Mouse (Mus musculus): ENCODE data around the gene Scfd2.
A peak's percentile ranks its signal among the peaks of the same experiment; 100 is the strongest.

Gene Scfd2

GRCm38 (mm10) chr5:74277216-74277615 is 254.3 kb downstream of the Scfd2 start:
- no peak for DNase-seq (ENCODE audit: low spot score)

- DNase-seq (ENCODE audit: low spot score): no peak
These were observed 258.2 kb downstream of the Scfd2 start for GRCm38 (mm10) chr5:74273313-74273712.

- no peak for DNase-seq (ENCODE audit: low spot score)
These were observed 263.7 kb downstream of the Scfd2 start for GRCm38 (mm10) chr5:74267736-74268369.

DNA sequence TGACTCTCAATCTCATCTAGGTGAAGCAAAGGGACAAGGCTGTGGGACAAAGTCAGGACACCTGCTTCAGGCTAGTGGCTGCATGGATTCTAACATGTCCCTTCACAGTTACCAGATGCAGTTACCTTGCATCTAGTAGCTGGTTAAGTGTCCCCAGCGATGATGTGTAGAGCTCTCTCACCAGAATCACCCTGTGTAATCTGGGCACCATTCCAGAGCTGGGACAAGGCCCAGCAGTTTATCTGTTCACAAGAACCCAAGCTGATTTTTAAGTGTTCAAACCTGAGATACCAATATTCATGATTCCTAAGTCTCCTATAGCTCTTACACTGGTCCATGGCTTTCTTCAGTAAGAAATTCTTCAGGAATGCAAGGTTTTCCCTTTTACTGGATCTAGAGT is 264.4 kb downstream of the Scfd2 start:
- no peak for DNase-seq (ENCODE audit: low spot score)

DNA sequence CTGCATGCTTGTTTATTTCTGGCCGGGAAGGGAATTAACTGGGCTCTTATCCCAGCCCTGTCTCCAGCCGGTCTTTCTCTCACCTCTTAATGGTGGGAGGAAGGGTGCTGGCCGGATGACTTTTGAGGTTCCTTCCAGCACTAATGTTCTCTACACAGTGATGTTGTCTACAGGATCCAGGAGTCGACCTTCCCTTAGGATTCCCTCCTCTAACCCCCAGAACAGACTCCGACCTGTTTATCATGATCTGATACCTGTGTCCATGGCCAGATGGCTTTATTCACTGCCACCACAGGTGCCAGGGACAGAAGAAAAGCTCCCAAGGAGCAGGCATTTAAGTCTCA is 265.1 kb downstream of the Scfd2 start:
- DNase-seq (ENCODE audit: low spot score): no peak

DNA sequence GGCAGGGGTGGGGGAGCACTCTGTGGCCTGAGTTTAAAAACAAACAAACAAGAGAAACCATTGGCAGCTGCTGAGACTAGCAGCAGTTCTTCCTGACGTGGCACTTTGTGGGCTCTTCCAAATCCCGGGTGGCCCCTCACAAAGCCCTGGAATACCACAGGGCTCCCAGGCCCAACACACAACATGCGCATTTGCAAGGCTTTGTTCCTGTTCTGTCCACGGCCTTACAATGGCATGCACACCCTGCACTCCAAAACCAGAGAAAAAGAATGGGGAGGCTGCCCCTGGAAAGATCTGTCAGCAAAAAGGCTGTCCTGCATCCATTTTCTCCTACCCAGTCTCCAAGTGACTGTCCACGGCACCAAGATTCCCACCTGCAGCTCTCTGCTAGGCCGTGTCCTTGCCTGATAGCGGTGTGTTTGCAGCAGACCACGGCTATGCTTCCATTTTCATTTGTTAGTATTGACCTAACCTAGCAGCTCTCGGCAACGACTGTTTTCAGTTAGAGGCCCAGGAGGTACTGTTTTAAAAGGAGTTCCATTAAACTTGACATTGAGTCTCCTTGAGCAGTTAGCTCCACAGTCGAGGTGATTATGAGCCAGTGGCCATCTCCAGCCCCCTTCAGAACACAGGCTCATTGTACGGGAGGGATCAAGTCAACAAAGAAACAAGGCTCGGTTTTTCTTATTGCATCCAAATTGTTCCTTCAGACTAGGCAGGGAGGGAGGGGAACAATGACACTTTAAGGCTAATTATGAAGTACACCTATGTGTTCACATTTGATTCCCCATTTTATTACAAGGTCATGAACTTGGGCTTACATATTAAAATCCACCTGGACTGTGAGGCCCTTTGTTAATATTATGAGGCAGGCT is 265.7 kb downstream of the Scfd2 start:
- DNase-seq (ENCODE audit: low spot score): no peak

DNA sequence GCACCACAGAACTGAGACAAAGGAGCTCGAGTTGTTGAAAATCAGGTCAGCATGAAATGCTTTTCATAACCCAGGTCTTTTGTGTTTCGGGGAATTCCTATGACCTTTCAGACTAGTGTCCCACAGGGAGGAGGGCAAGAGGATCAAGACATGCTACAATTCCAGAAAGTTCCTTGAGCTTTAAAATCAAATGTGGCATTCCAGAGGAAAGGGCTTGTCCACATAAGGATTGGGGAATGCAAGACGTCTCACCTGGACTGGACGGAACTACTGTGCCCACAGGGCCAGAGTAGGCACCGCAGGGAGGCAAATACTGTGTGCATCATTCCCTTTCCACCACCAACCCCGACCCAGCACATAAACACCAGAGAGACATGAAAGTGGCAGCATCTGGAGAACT is 266.4 kb downstream of the Scfd2 start:
- no peak for DNase-seq (ENCODE audit: low spot score)

GRCm38 (mm10) chr5:74264541-74264940 is 267.0 kb downstream of the Scfd2 start:
- no peak for DNase-seq (ENCODE audit: low spot score)

- no peak for DNase-seq (ENCODE audit: low spot score)
These were observed 270.5 kb downstream of the Scfd2 start for GRCm38 (mm10) chr5:74261016-74261415.

DNA sequence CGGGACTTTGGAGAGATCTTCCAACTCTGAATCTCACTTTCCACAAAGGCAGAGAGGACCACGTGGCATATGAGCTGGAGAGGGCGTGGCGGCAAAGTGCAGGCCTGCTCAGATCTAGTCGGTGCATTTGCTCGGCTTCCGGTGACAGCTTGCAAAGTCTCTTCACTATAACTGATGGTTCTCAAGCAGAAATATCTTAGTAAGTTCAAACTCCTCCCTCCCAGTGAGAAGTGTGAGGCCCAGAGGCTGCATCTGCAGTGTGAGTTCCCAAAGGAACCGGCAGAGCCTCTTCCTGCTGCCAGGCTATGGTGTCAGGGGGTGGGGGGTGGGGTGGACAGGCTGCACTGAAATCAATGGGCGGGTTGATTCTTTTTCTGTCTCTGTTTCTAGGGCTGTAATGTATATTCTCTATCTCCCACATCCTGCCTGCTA is 271.2 kb downstream of the Scfd2 start:
- no peak for DNase-seq (ENCODE audit: low spot score)

DNA sequence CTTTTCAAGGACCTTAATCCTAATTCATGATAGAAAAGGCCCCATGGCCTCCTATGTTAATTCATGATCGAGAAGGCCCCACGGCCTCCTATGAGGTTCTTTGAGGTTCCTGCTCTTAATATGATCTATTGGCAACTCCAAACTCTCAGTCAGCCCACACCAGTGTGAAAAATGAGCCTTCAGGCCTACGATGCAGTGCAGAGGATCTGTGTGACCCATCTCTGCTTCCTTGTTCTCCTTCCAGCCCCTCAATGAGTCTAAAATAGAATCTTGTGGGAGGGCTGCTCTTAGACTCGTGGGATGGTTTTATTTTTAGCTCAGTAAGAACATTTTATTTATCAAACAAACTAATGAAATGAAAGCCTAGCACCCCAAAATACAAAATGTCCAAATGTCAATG is 274.9 kb downstream of the Scfd2 start:
- DNase-seq (ENCODE audit: low spot score): no peak

DNA sequence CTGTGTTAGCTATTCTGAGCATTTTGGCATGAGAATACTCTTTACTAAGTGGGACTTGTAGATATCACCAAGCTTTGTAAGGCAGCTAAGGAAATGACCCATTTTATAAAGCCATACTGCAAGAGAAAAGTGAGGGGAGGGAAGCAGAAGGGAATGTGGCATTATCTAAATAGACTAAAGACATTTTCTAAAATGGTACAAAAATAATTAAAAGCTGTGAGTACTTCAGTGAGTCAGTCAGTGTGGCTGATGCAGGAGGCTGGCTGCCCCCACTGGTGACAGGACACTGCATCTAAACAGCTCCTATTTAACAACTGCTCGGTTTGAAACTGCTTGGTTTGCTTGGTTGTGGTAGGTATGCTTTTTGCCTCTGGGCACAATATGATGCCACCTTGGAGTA is 276.6 kb downstream of the Scfd2 start:
- no peak for DNase-seq (ENCODE audit: low spot score)

- DNase-seq (ENCODE audit: low spot score): no peak
These were observed 277.7 kb downstream of the Scfd2 start for GRCm38 (mm10) chr5:74253724-74254328.

DNA sequence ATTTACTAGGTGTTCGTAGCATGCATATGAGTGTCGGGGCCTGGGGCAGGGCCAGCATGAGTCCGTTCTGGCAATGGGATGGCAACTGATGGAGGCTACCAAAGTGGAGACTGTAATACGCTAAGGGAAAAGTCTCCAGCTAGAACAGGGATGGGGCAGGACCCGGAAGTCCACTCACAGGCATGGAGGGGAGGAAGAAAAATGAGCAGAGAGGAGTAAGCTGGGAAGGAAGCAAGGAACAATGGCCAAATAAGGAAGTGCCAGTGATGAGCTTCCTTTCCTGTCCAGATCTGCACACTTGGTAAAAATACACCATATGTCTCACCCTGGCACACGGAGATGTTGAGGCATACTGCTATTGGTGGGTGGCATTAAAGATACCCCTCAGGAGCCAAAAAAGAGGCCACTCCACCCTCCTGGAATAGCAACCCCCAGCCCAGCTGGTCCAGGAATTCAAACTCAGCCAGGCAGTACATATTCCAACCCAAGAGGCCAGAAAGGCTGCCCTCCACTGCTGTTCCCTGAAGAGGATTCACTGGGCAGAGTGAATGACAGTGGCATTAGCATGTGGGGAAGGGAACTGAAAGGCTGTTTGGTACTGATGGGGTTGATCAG is 278.8 kb downstream of the Scfd2 start:
- no peak for DNase-seq (ENCODE audit: low spot score)

DNA sequence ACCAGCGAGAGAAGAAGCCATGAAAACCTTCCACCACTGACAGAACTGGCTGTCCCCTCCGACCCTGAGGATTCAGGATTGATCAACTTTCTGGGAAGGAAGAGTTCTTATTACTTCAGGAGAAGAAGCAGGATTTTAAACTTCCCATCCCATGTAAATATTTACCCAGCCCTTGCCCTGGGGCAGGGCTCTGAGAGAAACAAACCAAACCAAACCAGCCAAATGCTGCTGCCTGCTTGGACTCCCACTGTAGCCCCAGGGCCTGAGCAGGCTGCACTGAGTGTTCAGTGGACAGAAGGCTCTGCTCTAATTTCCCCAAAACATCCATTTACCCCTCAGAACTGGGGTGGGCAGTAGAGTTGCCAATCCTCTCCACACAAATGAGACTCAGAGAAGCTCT is 280.6 kb downstream of the Scfd2 start:
- DNase-seq (ENCODE audit: low spot score): no peak

DNA sequence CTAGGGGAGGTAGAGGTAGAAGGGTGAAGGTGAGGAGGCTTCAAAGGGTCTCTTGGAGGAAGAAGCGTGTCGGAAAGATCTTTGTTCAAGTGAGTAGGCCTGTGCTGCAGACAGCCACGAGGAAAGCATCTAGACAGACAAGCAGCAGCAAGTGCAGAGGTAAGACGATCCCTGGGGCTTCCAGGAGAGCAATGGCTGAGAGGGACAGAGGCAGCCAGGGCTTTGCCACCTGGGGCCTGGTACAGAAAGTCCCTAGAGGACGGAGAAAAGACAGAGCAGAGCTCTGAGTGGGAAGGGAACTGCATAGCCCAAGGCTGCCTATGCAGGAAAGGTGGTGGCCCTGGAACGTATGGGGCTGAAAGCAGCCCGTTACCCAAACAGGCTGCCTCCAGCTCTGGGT is 281.3 kb downstream of the Scfd2 start:
- no peak for DNase-seq (ENCODE audit: low spot score)

DNA sequence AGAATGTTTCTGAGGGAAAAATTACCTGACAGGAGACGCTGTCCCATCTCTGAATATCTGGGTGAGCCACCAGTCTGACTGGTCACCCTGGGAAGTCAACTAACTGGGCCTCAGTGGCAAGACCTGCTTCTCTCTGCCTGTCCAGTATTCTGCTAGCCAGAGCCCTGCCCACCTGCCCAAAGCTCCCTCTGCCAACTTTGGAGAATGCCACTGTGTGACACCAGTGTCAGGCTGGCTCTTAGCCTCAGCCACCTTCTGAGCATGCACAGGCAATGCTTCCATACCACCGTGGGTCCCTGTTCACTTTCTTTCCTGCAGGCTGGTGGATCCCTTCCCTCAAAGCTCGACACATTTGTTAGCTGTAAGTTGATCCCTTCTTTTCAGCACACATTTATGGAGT is 281.8 kb downstream of the Scfd2 start:
- DNase-seq (ENCODE audit: low spot score): no peak

- DNase-seq (ENCODE audit: low spot score): no peak
These were observed 284.6 kb downstream of the Scfd2 start for GRCm38 (mm10) chr5:74246971-74247370.

DNA sequence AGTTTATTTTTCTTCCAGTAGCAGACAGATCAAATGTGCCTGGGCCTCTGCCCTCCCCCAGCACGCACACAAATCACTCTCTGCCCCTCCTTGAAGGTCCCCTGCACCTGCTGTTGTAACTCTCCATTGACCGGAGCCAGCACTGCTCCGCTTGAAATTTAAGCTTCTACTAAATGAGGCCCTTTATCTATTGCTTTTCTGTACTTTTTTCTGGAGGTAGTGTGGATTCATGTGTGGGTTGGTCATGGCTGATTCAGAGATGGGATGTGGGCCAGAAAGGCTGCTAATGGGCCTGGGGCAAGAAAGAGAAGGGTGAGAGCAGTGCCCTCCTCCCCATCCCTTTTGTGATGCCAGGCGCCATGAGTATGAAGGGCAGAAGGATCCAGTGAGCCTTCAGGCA is 285.1 kb downstream of the Scfd2 start:
- no peak for DNase-seq (ENCODE audit: low spot score)

DNA sequence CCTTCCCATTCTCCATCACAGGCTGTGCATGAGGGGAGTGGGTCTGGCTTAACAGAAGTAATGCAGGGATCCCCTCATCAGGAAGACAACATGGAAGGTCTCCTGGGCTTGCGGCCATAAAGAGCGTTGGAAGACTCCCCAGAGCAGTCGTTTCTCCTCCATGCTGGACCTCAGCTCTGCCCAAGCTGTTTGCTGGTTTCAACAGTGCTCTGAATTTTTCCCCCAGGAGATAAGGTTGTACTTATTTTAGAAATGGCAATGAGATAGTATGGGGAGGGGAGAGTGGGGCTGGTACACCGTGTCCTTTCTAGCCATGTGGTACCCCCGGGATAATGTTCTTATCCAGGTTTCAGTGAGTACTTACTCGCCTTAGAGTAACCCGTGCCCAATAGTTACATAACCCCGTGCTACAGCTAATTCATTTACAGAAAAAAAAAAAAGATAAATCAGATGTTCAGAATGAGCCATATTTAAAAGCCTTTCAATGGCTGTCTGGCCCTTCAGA is 285.9 kb downstream of the Scfd2 start:
- DNase-seq (ENCODE audit: low spot score): peak; percentile 12

GRCm38 (mm10) chr5:74244406-74245019 is 287.0 kb downstream of the Scfd2 start:
- no peak for DNase-seq (ENCODE audit: low spot score)

GRCm38 (mm10) chr5:74242654-74243053 is 288.9 kb downstream of the Scfd2 start:
- DNase-seq (ENCODE audit: low spot score): no peak
